Mouse (Mus musculus) gastrocnemius, postnatal 10 days (tissue): ENCODE results near the gene Pex16. TPM values are rescaled to one million over a fixed set of nuclear protein-coding genes. Genes with fewer than 3 reads are reported as not detected.

Experiments used
- DNase-seq: peaks from one replicate; pipeline ENCODE4 v3.0.0; 2021; ENCODE audit warnings: mixed read lengths
- microRNA-seq, 2 experiments: library from miRNA; unstranded; fragments of <30 nt; microRNA quantifications; one replicate each; pipeline ENCODE4 v1.2.0; 2021
- total RNA-seq, 2 experiments: library from RNA; stranded (reverse); gene quantifications; 2 replicates each; pipeline ENCODE4 v1.2.3; 2021

The Pex16 gene
- total RNA-seq, 2 experiments from 2014 or later: 19.0 to 22.2 TPM

- no peak for DNase-seq
Observed at GRCm38 (mm10) chr2:92423156-92423555, 48.7 kb downstream of the Pex16 start.

- DNase-seq: peak; percentile 95
Observed at GRCm38 (mm10) chr2:92423702-92424461, 49.4 kb downstream of the Pex16 start.

- peak; percentile 50 for DNase-seq
Observed at GRCm38 (mm10) chr2:92424462-92425308, 50.2 kb downstream of the Pex16 start.

- DNase-seq: no peak
Observed at GRCm38 (mm10) chr2:92425366-92425765, 50.9 kb downstream of the Pex16 start.

GRCm38 (mm10) chr2:92426426-92426825, 52.0 kb downstream of the Pex16 start:
- DNase-seq: no peak

GRCm38 (mm10) chr2:92427882-92428281, 53.4 kb downstream of the Pex16 start:
- peak; percentile 51 for DNase-seq

GRCm38 (mm10) chr2:92430089-92430488, 55.6 kb downstream of the Pex16 start:
- DNase-seq: no peak

Small RNA genes lying within 50 kb of the gene (microRNA-seq; reads per million reads assigned to microRNA genes)
- 0 to 0.32 reads per million in 2 experiments for gene Mir7000

Other genes with a start within 250 kb of the Pex16 start
- under 1 TPM; 0.40 to 0.70 TPM for gene Large2, start 193 bp downstream of the Pex16 start, total RNA-seq
- 1 to 10 TPM in 1 of 2 experiments, under 1 TPM in 1; 0.80 to 1.9 TPM for gene 1700029I15Rik, start 7.9 kb downstream of the Pex16 start, total RNA-seq
- 10 to 100 TPM; 24.1 to 27.2 TPM for gene Mapk8ip1, start 26.6 kb downstream of the Pex16 start, total RNA-seq
- 10 to 100 TPM; 35.7 to 42.7 TPM for gene Cry2, start 59.4 kb downstream of the Pex16 start, total RNA-seq
- 1 to 10 TPM; 5.9 to 6.7 TPM for gene Slc35c1, start 85.9 kb downstream of the Pex16 start, total RNA-seq
- gene Chst1, start 225.0 kb downstream of the Pex16 start, total RNA-seq: 1 to 10 TPM; 4.9 to 6.1 TPM